Mouse (Mus musculus) erythroblast, embryonic 14.5 days (primary cell): Measurements from ENCODE around the gene Eif1ad. TPM values are rescaled to one million over a fixed set of nuclear protein-coding genes. Genes with fewer than 3 reads are reported as not detected.

Experiments used
- H3K27me3 ChIP-seq: 2 replicates; pipeline ENCODE4 v1.6.1; 2012; ENCODE audit warnings: inconsistent platforms; ENCODE audit not compliant: control insufficient read depth
- H3K36me3 ChIP-seq: 2 replicates; pipeline ENCODE4 v1.6.1; 2012; ENCODE audit warnings: mild to moderate bottlenecking, inconsistent platforms; ENCODE audit not compliant: control insufficient read depth
- H3K4me1 ChIP-seq: 2 replicates; pipeline ENCODE4 v1.6.1; 2012; ENCODE audit warnings: inconsistent platforms; ENCODE audit not compliant: control insufficient read depth
- H3K4me3 ChIP-seq: replicated peaks from 2 replicates; pipeline ENCODE3; 2012; ENCODE audit warnings: moderate library complexity, mild to moderate bottlenecking, inconsistent platforms
- H3K9me3 ChIP-seq: 2 replicates; pipeline ENCODE4 v1.6.1; 2012; ENCODE audit warnings: low read length, inconsistent platforms, mixed read lengths; ENCODE audit not compliant: control insufficient read depth
- GATA1 ChIP-seq: IDR thresholded peaks from 2 replicates; pipeline ENCODE4 v1.6.1; 2012; ENCODE audit warnings: low read length, inconsistent platforms, mixed read lengths
- TAL1 ChIP-seq: IDR thresholded peaks from 3 replicates; pipeline ENCODE4 v1.6.1; 2012; ENCODE audit warnings: low read length, inconsistent platforms, mixed read lengths
- polyA plus RNA-seq: library from polyadenylated mRNA; stranded (reverse); fragments of >175 nt; gene quantifications from 2 replicates; pipeline ENCODE4 v1.2.3, GENCODE M21; 2012

Gene Eif1ad
- 4.6 and 4.7 TPM in 2 replicates for polyA plus RNA-seq

DNA sequence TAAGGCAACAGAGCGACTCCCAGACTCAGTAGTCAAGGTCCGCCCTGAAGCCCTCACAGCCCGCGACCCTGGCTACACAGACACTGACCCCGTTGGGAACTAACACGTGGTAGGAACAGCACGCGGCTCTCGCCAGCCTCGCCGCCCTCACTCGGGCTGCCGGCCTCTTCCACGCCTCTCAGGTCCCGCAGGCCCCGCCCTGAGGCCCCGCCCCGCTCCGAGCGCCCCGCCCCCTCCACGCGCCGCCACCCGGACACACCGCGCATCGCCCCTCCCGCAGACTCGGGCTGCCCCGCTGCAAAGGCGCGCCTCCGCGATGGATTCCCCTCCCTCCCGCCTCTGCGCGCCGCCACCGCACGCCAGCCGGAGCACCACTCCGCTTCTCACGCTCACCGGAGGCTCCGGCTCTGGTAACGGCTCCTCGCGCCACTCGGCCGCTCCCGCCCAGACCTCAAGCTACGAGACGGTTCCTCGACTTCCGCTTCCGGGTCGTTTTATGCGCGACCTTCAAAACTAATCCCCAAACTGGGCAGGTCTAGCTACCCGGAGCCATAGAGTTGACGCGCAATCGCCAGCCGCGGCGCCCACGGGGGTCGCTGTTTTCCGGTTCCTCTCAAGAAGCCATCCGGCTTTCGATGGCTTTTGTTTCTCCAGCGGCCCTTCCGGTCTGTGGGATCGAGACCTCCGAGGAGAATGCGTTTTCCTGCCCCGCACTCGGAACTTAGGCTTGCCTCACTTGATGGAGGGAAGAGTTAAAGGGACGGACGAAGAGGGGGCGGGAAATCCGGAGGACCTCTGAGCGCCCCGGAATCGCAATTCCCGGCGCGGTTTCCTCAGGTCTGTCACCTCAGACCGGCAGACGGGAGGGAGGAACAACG is at the start of gene Eif1ad:
Gene Eif1ad (plus strand): TSS at position 567 of the 878 bp plus-strand sequence.
- Histone ChIP-seq H3K9me3 (no peaks in the 10 kb centered on the region), H3K27me3 (no peaks in the 10 kb centered on the region), H3K4me3 (peak within 1 kb of the TSS; percentile 87), H3K36me3 (peaks cover 58% of the 10 kb centered on the region), H3K4me1 (peaks cover 43% of the 10 kb centered on the region)
- TF ChIP-seq GATA1: no peak
- no peak for TF ChIP-seq TAL1

DNA sequence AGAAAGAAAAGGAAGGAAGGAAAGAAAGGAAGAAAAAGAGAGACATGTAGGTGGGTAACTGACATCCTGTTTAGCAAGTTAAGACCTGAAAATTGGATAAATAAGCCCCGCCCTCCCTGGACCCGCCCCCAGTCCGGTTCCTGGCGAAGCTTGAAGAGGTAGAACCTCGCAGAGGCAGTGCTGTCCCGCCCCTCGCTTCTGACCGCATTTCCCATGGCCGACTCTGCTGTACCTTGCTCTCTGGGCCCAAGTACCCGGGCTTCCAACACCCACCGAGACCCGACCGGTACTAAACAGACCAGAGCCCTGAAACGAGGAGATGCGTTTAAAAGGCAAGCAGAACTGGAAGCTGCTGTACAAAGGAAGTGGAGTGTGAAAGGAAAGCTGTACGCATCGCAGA is 42.7 kb upstream of the Eif1ad start:
- no peaks in the 10 kb centered on the region for H3K36me3 ChIP-seq
- H3K4me3 ChIP-seq: no peak overlapping the region
- H3K27me3 ChIP-seq: no peaks in the 10 kb centered on the region; the same call in 1 of the 2 replicates
- H3K4me1 ChIP-seq: no peaks in the 10 kb centered on the region
- H3K9me3 ChIP-seq: peaks cover 4% of the 10 kb centered on the region
- TF ChIP-seq GATA1 (no peak), TAL1 (no peak)

DNA sequence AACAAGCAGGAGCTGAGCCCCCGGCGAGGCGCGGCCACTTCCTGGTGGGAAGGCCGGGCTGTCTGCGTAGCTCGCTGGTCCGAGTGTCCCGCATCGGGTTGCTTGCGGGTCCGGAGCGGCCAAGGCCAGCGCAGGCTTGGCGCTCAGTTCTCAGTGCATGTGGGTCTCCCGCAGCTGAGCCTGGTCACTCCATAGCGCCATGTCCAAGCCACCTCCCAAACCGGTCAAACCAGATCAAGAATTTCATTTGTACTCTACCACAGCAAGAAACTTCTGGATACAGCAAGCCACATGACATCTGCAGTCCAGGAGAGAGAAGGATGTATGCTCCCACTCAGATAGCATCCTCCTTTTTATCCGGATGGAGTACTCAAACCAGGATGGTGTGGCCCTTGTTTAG is 38.6 kb upstream of the Eif1ad start:
- Histone ChIP-seq H3K4me3 (no peak overlapping the region), H3K36me3 (no peaks in the 10 kb centered on the region), H3K9me3 (no peaks in the 10 kb centered on the region), H3K27me3 (no peaks in the 10 kb centered on the region; the same call in 1 of the 2 replicates), H3K4me1 (no peaks in the 10 kb centered on the region)
- TF ChIP-seq TAL1: no peak
- TF ChIP-seq GATA1: no peak

DNA sequence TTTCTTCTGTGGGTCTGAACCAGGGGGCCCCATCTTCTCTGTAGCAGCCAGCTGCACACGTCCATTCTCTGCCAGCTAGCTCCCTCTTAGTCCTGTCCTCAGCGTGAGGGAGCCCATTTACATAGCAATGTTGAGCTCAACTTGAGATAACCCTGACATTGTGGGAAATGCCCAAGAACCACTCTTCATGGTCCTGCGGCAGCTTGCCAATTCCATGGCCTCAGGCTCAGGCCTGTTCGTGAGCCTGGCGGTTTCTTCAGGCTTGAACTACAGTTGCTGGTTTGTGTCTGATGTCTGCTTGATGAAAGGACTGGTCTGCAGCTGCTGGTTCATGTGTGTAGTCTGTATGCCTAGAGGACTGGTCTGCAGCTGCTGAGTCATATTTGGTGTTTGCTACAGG is 31.8 kb upstream of the Eif1ad start:
- no peaks in the 10 kb centered on the region for H3K9me3 ChIP-seq
- TF ChIP-seq GATA1: no peak
- no peak for TF ChIP-seq TAL1
- H3K4me3 ChIP-seq: no peak overlapping the region
- H3K4me1 ChIP-seq: no peaks in the 10 kb centered on the region
- H3K27me3 ChIP-seq: no peaks in the 10 kb centered on the region
- no peaks in the 10 kb centered on the region for H3K36me3 ChIP-seq

DNA sequence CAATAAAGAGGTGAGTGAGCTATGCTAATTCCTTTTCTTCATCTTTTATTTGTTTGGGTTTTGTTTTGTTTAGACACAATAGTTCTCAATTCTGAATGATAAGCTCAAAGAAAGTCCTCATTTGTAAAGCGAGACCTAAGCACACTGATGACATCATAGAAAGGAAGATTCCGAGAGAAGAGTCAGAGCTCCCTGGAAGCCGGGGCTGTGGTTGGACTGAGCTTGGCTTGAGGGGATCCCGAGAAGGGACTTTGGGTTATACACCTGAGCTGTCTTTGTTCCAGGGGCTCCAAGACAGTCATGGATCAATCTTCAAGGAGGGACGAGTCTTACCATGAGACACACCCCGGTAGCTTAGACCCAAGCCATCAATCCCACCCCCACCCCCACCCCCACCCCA is 31.1 kb upstream of the Eif1ad start, which contains the start of gene Catsper1:
Gene Catsper1 (plus strand): TSS at position 301 of the 400 bp plus-strand sequence.
- H3K4me3 ChIP-seq: no peak within 1 kb of the TSS
- no peak for TF ChIP-seq GATA1
- no peaks in the 10 kb centered on the region for H3K4me1 ChIP-seq
- no peaks in the 10 kb centered on the region for H3K36me3 ChIP-seq
- no peaks in the 10 kb centered on the region for H3K9me3 ChIP-seq
- no peaks in the 10 kb centered on the region for H3K27me3 ChIP-seq

DNA sequence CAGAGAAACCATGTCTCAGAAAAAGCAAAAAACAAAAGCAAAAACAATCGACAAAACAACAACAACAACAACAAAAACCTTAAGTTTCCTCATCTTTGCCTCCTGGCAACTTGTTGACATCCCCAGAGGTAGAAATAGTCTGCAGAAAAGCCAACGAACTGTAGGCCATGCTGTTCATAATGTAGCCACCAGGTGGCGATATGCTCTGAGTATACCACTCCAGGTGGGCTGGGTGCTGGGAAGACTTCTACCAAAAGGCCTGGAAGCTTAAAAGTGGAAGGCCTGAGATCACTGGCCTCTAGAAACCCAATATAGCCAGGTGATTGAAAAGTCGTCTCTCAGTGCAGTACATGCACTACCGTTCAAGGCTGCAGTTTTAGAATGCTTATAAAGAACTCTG is 28.6 kb upstream of the Eif1ad start:
- Histone ChIP-seq H3K4me1 (no peaks in the 10 kb centered on the region), H3K4me3 (no peak overlapping the region), H3K9me3 (no peaks in the 10 kb centered on the region), H3K36me3 (no peaks in the 10 kb centered on the region), H3K27me3 (peaks cover 2% of the 10 kb centered on the region; the same call in 1 of the 2 replicates)
- TF ChIP-seq GATA1: no peak
- TF ChIP-seq TAL1: no peak

DNA sequence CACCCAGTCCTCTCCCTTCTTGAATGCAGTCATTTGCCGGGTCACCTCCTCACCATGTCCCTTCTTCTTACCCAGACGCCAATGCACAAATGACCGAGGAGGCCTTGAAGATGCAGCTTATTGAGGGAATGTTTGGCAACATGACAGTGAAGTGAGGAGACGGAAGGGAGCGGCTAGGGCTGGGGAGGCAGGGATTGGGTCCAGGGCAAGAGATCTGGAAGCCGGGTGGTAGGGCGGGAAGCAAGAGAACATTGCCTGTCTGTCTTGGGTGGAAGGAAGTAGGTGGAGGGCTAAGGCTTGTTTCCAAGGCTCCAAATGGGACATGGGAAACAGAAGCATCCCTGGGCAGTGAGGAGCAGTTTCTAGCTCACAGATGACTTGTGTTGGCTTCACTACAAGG is 25.2 kb upstream of the Eif1ad start:
- Histone ChIP-seq H3K36me3 (no peaks in the 10 kb centered on the region), H3K27me3 (peaks cover 2% of the 10 kb centered on the region; the same call in 1 of the 2 replicates), H3K9me3 (no peaks in the 10 kb centered on the region), H3K4me3 (no peak overlapping the region), H3K4me1 (no peaks in the 10 kb centered on the region)
- TF ChIP-seq TAL1 (no peak), GATA1 (no peak)

DNA sequence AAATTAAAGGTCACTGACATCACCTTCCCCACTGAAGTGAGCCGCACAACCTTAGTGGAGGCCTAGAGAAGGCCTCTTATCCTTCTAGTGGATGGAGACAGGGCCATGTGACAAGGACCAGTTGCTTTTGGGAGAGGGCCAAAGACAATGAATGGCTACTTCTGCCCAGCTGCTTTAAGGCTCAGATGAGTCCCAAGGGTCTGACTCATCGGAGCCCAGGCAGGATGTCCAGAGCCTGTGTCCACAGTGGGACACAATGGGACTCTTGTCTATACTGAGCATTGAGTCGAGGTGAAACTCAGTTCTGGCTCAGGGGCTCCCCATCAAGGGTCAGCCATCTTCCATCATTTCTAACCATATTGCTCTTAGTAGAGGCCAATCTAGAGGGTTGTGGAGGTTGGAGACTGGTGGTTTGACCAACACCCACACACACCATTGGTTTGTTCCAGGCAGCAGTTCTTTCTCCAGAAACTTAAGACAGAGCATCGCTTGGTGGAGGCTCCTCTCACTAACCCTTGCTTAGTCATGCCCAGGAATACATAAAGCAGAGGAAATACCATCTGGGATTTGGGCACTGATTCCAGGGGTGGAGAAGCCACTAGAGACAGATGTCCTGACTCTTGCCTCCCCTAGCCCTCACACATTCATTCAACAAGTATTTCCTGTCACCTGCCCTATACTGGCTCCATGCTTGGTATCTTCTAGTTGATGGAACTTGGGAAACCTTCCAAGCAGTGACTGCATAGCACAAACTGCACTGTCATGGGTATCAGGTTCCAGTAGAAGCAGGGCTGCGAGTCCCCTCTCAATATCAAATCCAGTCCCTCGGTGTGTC is 21.0 kb upstream of the Eif1ad start:
- no peaks in the 10 kb centered on the region for H3K9me3 ChIP-seq
- H3K36me3 ChIP-seq: no peaks in the 10 kb centered on the region
- peaks cover 15% of the 10 kb centered on the region for H3K27me3 ChIP-seq
- peaks cover 7% of the 10 kb centered on the region for H3K4me1 ChIP-seq
- no peak overlapping the region for H3K4me3 ChIP-seq
- no peak for TF ChIP-seq TAL1

DNA sequence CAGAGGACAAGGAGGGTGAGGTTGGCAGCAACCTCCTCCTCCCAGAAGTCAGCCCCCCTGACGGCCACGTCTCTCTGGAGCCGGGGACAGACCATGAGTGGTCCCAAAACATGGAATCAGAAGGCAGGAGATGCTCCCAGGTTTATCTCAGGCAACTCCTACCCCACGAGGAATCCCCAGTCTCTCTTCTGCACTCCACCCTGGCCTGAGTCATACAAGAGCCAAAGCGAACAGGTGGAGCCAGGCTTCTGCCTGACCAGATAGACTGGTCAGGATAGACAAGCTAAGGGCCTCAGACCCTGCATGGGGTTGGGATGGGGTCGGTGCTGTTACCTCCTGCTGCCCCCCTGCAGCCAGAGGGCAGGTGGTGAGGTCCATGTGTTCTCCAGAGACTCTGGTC is 18.5 kb upstream of the Eif1ad start:
- peaks cover 14% of the 10 kb centered on the region for H3K27me3 ChIP-seq
- peaks cover 7% of the 10 kb centered on the region for H3K4me1 ChIP-seq
- H3K9me3 ChIP-seq: no peaks in the 10 kb centered on the region
- no peak overlapping the region for H3K4me3 ChIP-seq
- TF ChIP-seq GATA1 (no peak), TAL1 (no peak)
- no peaks in the 10 kb centered on the region for H3K36me3 ChIP-seq
